18 mouse cellular contexts compared by ENCODE assay signal in the genomic region with DNA sequence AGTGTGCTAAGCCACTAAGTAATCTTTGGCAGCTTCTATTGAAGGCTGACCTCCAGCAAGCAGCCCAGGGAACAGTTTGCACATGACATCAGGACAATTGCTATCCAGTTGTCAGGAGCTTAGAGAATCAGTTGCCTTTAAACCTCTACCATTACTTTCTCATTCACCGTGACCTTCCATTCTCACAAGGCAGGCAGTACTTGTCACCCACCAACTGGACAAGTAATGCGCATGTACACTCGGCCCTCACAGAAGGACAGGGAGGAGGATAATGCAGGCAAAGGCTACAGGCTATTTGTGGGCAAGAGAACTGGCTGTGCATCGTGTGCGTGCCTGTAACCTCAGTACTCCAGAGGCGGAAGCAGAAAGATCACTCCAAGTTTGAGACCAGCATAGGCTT. TPM values are rescaled to one million over a fixed set of nuclear protein-coding genes. Genes with fewer than 3 reads are reported as not detected.
A peak's percentile ranks its signal among the peaks of the same experiment; 100 is the strongest.
DNase-seq lines count a peak whose midpoint lies in the region; ATAC-seq and TF ChIP-seq lines count a peak whose summit lies in the region.
"Had no signal": no experiment of that assay in that cellular context is flagged by ENCODE, and none has a peak within 500 bp of the region (broad histone marks: within the 10 kb centered on the region; RNA-seq: fewer than 3 reads in every experiment).

No protein-coding gene starts in this region.

- peaks cover 73% of the 10 kb centered on the region for H3K4me1 ChIP-seq in forebrain, embryonic 12.5 days
- H3K4me1 ChIP-seq in forebrain, embryonic 10.5 days: peaks cover 58% of the 10 kb centered on the region
- peaks cover 33 to 50% of the 10 kb centered on the region in 2 experiments for H3K4me1 ChIP-seq in heart, embryonic 14.5 days (ENCODE audit: control insufficient read depth in 2 of 2, insufficient read depth in 2 of 2, low read length in 2 of 2)
- peaks cover 42% of the 10 kb centered on the region for H3K4me1 ChIP-seq in heart, embryonic 10.5 days
- peaks cover 31 to 80% of the 10 kb centered on the region in 2 experiments for H3K4me1 ChIP-seq in CH12.LX (ENCODE audit: control insufficient read depth in 1 of 2, insufficient read depth in 2 of 2)
- peaks cover 58% of the 10 kb centered on the region for H3K4me1 ChIP-seq in heart, embryonic 16.5 days (ENCODE audit: control insufficient read depth, insufficient read depth, low read length)

- peaks cover 16% of the 10 kb centered on the region for H3K79me2 ChIP-seq in CH12.LX (replicated peaks; ENCODE audit: control insufficient read depth, extremely low read depth, insufficient read depth, poor library complexity, severe bottlenecking)

- intact Hi-C loops in left cerebral cortex, adult 2 months (cut with DNase I): no loop called here

- H3K4me2 ChIP-seq in forebrain, embryonic 12.5 days: no peak overlapping the region
- no peak overlapping the region for H3K4me2 ChIP-seq in heart, embryonic 14.5 days (ENCODE audit: low read length)
- H3K4me2 ChIP-seq in CH12.LX (ENCODE audit: insufficient read depth, low read depth, poor library complexity, severe bottlenecking): no peak overlapping the region
- H3K4me2 ChIP-seq in heart, embryonic 16.5 days (ENCODE audit: low read depth, low read length): no peak overlapping the region
- H3K4me2 ChIP-seq: liver, embryonic 15.5 days had no signal

- no peak overlapping the region for H3K9ac ChIP-seq in forebrain, embryonic 12.5 days
- no peak overlapping the region for H3K9ac ChIP-seq in heart, embryonic 14.5 days (ENCODE audit: low read length)
- H3K9ac ChIP-seq in CH12.LX (ENCODE audit: insufficient read depth, low read depth): no peak overlapping the region
- H3K9ac ChIP-seq in heart, embryonic 16.5 days (ENCODE audit: low read length): peak overlapping the region; percentile 30; the same call in 1 of the 2 replicates
- H3K9ac ChIP-seq: liver, embryonic 15.5 days had no signal

- TF ChIP-seq CTCF in CH12.LX (conservative IDR thresholded peaks at IDR 0.05 in 1 of 2, IDR thresholded peaks at IDR 0.05 in 1 of 2; ENCODE audit: low read depth in 2 of 2, low read length in 2 of 2): no peak
- TF ChIP-seq CTCF in left cerebral cortex, adult 2 months (IDR thresholded peaks at IDR 0.05): no peak

- H3K9me3 ChIP-seq in forebrain, embryonic 12.5 days: no peaks in the 10 kb centered on the region
- H3K9me3 ChIP-seq in forebrain, embryonic 10.5 days: no peaks in the 10 kb centered on the region
- no peaks in the 10 kb centered on the region for H3K9me3 ChIP-seq in heart, embryonic 14.5 days (ENCODE audit: control insufficient read depth, low read length)
- H3K9me3 ChIP-seq in heart, embryonic 10.5 days: no peaks in the 10 kb centered on the region
- no peaks in the 10 kb centered on the region for H3K9me3 ChIP-seq in CH12.LX (replicated peaks; ENCODE audit: low read length)
- no peaks in the 10 kb centered on the region for H3K9me3 ChIP-seq in heart, embryonic 16.5 days (replicated peaks; ENCODE audit: control insufficient read depth, low read length)
- H3K9me3 ChIP-seq: embryonic facial prominence, embryonic 10.5 days; G1E; limb, embryonic 10.5 days; liver, embryonic 15.5 days had no signal

- in situ Hi-C loops in CH12.LX (cut with MboI; ENCODE audit: low pct_ligation_motif_present, low pct_unique_long_range_greater_than_20kb, low sequenced_read_pairs): no loop called here

- ATAC-seq in forebrain, embryonic 12.5 days (ENCODE audit: low FRiP score): no peak
- ATAC-seq in heart, embryonic 14.5 days (ENCODE audit: insufficient number of reproducible peaks, insufficient read depth, low FRiP score, low read depth): no peak
- peak; percentile 18; the same call in 1 of the 2 replicates for ATAC-seq in heart, embryonic 16.5 days (replicated peaks; ENCODE audit: extremely low read depth, insufficient read depth, low FRiP score)
- ATAC-seq: inflammation-experienced regulatory T-cells, adult 6 months had no signal

- no peak for DNase-seq in forebrain, embryonic 10.5 days (ENCODE audit: extremely low spot score, low spot score)
- no peak for DNase-seq in heart, embryonic 10.5 days (ENCODE audit: low spot score)
- no peak for DNase-seq in CH12.LX (ENCODE audit: extremely low read depth)
- no peak for DNase-seq in left cerebral cortex, adult 2 months (ENCODE audit: extremely low spot score in 1 of 2, low spot score in 2 of 2)
- DNase-seq: B cell, adult 2 months; cerebellum, postnatal 36 days; lung, postnatal 14 days; right cerebral cortex, postnatal 14 days; thymus, postnatal 25 days had no signal

- no peak for TF ChIP-seq POLR2A in CH12.LX (IDR thresholded peaks at IDR 0.05; ENCODE audit: low read depth, low read length)

- dilution Hi-C loops in CH12.LX (cut with MboI; ENCODE audit: extremely low pct_ligation_motif_present, extremely low pct_unique_long_range_greater_than_20kb, low sequenced_read_pairs): no loop called here

- no peak for TF ChIP-seq EP300 in CH12.LX (IDR thresholded peaks at IDR 0.05; ENCODE audit: low read length)

- TF ChIP-seq RAD21 in CH12.LX (IDR thresholded peaks at IDR 0.05; ENCODE audit: low read depth, low read length): no peak

- peaks cover 7% of the 10 kb centered on the region; the same call in 1 of the 2 replicates for H3K36me3 ChIP-seq in forebrain, embryonic 12.5 days (replicated peaks)
- H3K36me3 ChIP-seq in forebrain, embryonic 10.5 days (replicated peaks): peaks cover 20% of the 10 kb centered on the region
- no peaks in the 10 kb centered on the region for H3K36me3 ChIP-seq in heart, embryonic 14.5 days (ENCODE audit: control insufficient read depth, insufficient read depth, low read length)
- H3K36me3 ChIP-seq in heart, embryonic 10.5 days: no peaks in the 10 kb centered on the region
- H3K36me3 ChIP-seq in CH12.LX (replicated peaks in 1 of 2; ENCODE audit: control insufficient read depth in 1 of 2, insufficient read depth in 1 of 2, low read length in 1 of 2): peaks cover 0 to 35% of the 10 kb centered on the region in 2 experiments
- no peaks in the 10 kb centered on the region for H3K36me3 ChIP-seq in heart, embryonic 16.5 days (ENCODE audit: control insufficient read depth, insufficient read depth)
- H3K36me3 ChIP-seq: liver, embryonic 15.5 days had no signal

- no peak overlapping the region for H3K4me3 ChIP-seq in forebrain, embryonic 12.5 days (replicated peaks)
- H3K4me3 ChIP-seq in forebrain, embryonic 10.5 days: no peak overlapping the region
- H3K4me3 ChIP-seq in heart, embryonic 14.5 days (ENCODE audit: control insufficient read depth in 1 of 2, insufficient read depth in 1 of 2, low read depth in 1 of 2, low read length in 2 of 2): no peak overlapping the region
- H3K4me3 ChIP-seq in heart, embryonic 10.5 days: no peak overlapping the region
- no peak overlapping the region for H3K4me3 ChIP-seq in CH12.LX (replicated peaks in 1 of 3; ENCODE audit: low read depth in 2 of 3, low read length in 2 of 3, poor library complexity in 1 of 3)
- no peak overlapping the region for H3K4me3 ChIP-seq in heart, embryonic 16.5 days (ENCODE audit: low read length)
- no peak overlapping the region for H3K4me3 ChIP-seq in left cerebral cortex, adult 2 months
- H3K4me3 ChIP-seq: embryonic facial prominence, embryonic 10.5 days; erythroblast, embryonic 14.5 days; limb, embryonic 10.5 days; liver, embryonic 15.5 days had no signal

- WGBS in forebrain, embryonic 12.5 days: 60% methylated on average over 6 of the region's 6 CpGs
- WGBS in forebrain, embryonic 10.5 days: 87% methylated on average over 6 of the region's 6 CpGs
- WGBS in heart, embryonic 14.5 days: 47% methylated on average over 6 of the region's 6 CpGs
- 78% methylated on average over 6 of the region's 6 CpGs for WGBS in heart, embryonic 10.5 days
- 50% methylated on average over 6 of the region's 6 CpGs for WGBS in heart, embryonic 16.5 days

- no peaks in the 10 kb centered on the region for H3K27me3 ChIP-seq in forebrain, embryonic 12.5 days
- H3K27me3 ChIP-seq in forebrain, embryonic 10.5 days (ENCODE audit: poor library complexity, severe bottlenecking): no peaks in the 10 kb centered on the region
- no peaks in the 10 kb centered on the region for H3K27me3 ChIP-seq in heart, embryonic 14.5 days (ENCODE audit: control insufficient read depth, insufficient read depth, low read length)
- no peaks in the 10 kb centered on the region for H3K27me3 ChIP-seq in heart, embryonic 10.5 days (ENCODE audit: insufficient read depth, poor library complexity, severe bottlenecking)
- H3K27me3 ChIP-seq in CH12.LX (replicated peaks): no peaks in the 10 kb centered on the region
- H3K27me3 ChIP-seq in heart, embryonic 16.5 days (ENCODE audit: control insufficient read depth, insufficient read depth, low read length): no peaks in the 10 kb centered on the region
- H3K27me3 ChIP-seq: liver, embryonic 15.5 days had no signal

- H3K27ac ChIP-seq in forebrain, embryonic 12.5 days: peak overlapping the region; percentile 76
- no peak overlapping the region for H3K27ac ChIP-seq in forebrain, embryonic 10.5 days
- peak overlapping the region; percentile 20 to 62 for H3K27ac ChIP-seq in heart, embryonic 14.5 days (replicated peaks in 1 of 2; ENCODE audit: control insufficient read depth in 1 of 2, insufficient read depth in 1 of 2, low read depth in 2 of 2, low read length in 2 of 2)
- no peak overlapping the region; the same call in 1 of the 2 replicates for H3K27ac ChIP-seq in heart, embryonic 10.5 days
- peak overlapping the region; percentile 16; the same call in 1 of the 2 replicates for H3K27ac ChIP-seq in CH12.LX (ENCODE audit: insufficient read depth, low read depth)
- H3K27ac ChIP-seq in heart, embryonic 16.5 days (ENCODE audit: low read length): peak overlapping the region; percentile 78
- no peak overlapping the region for H3K27ac ChIP-seq in left cerebral cortex, adult 2 months
- H3K27ac ChIP-seq: embryonic facial prominence, embryonic 10.5 days; liver, embryonic 15.5 days had no signal

TF ChIP-seq in CH12.LX, 34 proteins besides CTCF, POLR2A, EP300 and RAD21 (continues in another document):
- no peak for TF ChIP-seq JUND (conservative IDR thresholded peaks at IDR 0.05; ENCODE audit: low read depth, low read length)
- no peak for TF ChIP-seq ZNF384 (IDR thresholded peaks at IDR 0.05; ENCODE audit: low read depth, low read length)
- no peak for TF ChIP-seq TBP (conservative IDR thresholded peaks at IDR 0.05; ENCODE audit: low read depth, low read length)
- no peak for TF ChIP-seq JUN (IDR thresholded peaks at IDR 0.05; ENCODE audit: insufficient read depth, low read depth, low read length)
- TF ChIP-seq ZC3H11A (IDR thresholded peaks at IDR 0.05; ENCODE audit: low read depth, low read length): no peak

RNA-seq across cellular contexts. Expression of gene Tmem131l, which starts 43.9 kb away (rescaled TPM):
- 116 and 130 TPM in 2 replicates for polyA plus RNA-seq in forebrain, embryonic 12.5 days (2016; fragmentation: Nextera tagmentation; extraction: Ambion mirVana)
- polyA plus RNA-seq in forebrain, embryonic 10.5 days (2016; fragmentation: Nextera tagmentation; extraction: Ambion mirVana): 64.6 and 74.8 TPM in 2 replicates
- polyA plus RNA-seq in heart, embryonic 14.5 days (2014; fragmentation: Nextera tagmentation; extraction: Ambion mirVana): 30.6 and 33.0 TPM in 2 replicates
- polyA plus RNA-seq in heart, embryonic 10.5 days (2016; fragmentation: Nextera tagmentation; extraction: Ambion mirVana): 25.9 and 39.6 TPM in 2 replicates
- 28.7 and 37.1 TPM in 2 replicates for total RNA-seq in CH12.LX (2012; rRNA removed)
- total RNA-seq in CH12.LX (2014; rRNA removed): 29.4 and 32.7 TPM in 2 replicates
- 78.5 and 89.7 TPM in 2 replicates for polyA plus RNA-seq in CH12.LX (2012; ENCODE audit: insufficient read length, low read depth)
- polyA plus RNA-seq in heart, embryonic 16.5 days (2015; fragmentation: Nextera tagmentation; extraction: Ambion mirVana): 35.5 and 47.8 TPM in 2 replicates
- total RNA-seq in left cerebral cortex, adult 2 months (2021): 10 to 100 TPM; 21.7 to 24.9 TPM

Comparison
In these comparisons a context has a peak if more than half of its experiments do, and no peak if none do; other contexts are left out.
1. H3K27ac ChIP-seq: peak in forebrain, embryonic 12.5 days (single experiment), heart, embryonic 14.5 days (2 of 2), CH12.LX (single experiment) and heart, embryonic 16.5 days (single experiment); none in forebrain, embryonic 10.5 days (single experiment), heart, embryonic 10.5 days (single experiment) and left cerebral cortex, adult 2 months (single experiment).